Mouse (Mus musculus) forebrain, postnatal 0 days (tissue): ENCODE measurements at regions not wholly inside any gene's neighbourhood (a gene's known extent, or its start where the extent isn't known, plus 50 kb on each side); places are given as distances from the start of the nearest gene placed in this dataset.

Experiments
- ATAC-seq: fragments of 200-750 bp; cut with Nextera tagmentation; 2 replicates; pipeline ENCODE4 v1.8.0; 2017; ENCODE audit warnings: mild to moderate bottlenecking, moderate library complexity
- DNase-seq: peaks from one replicate; pipeline ENCODE4 v3.0.0-alpha.2; 2015
- H3K27ac ChIP-seq: fragments of 300-500 bp; sonication (generic); 2 replicates; pipeline ENCODE4 v1.5.1; 2014; ENCODE audit warnings: low read depth, mild to moderate bottlenecking, antibody characterized with exemption, low read length, moderate library complexity, mixed read lengths
- H3K27me3 ChIP-seq: fragments of 300-500 bp; sonication (generic); 2 replicates; pipeline ENCODE4 v1.6.1; 2014; ENCODE audit warnings: mild to moderate bottlenecking, low read length, mixed read lengths; ENCODE audit not compliant: insufficient read depth
- H3K36me3 ChIP-seq: fragments of 300-500 bp; sonication (generic); 2 replicates; pipeline ENCODE4 v1.6.1; 2014; ENCODE audit warnings: mild to moderate bottlenecking, moderate library complexity; ENCODE audit not compliant: insufficient read depth
- H3K4me1 ChIP-seq: fragments of 300-500 bp; sonication (generic); 2 replicates; pipeline ENCODE4 v1.6.1; 2014; ENCODE audit warnings: antibody characterized with exemption; ENCODE audit not compliant: insufficient read depth
- H3K4me2 ChIP-seq: fragments of 300-500 bp; sonication (generic); 2 replicates; pipeline ENCODE4 v1.6.1; 2014; ENCODE audit warnings: low read depth, mild to moderate bottlenecking, moderate library complexity
- H3K4me3 ChIP-seq: fragments of 300-500 bp; sonication (generic); 2 replicates; pipeline ENCODE4 v1.5.1; 2014; ENCODE audit warnings: low read depth, low read length, mixed read lengths
- H3K9ac ChIP-seq: fragments of 300-500 bp; sonication (generic); 2 replicates; pipeline ENCODE4 v1.6.1; 2014; ENCODE audit warnings: mild to moderate bottlenecking
- H3K9me3 ChIP-seq: fragments of 300-500 bp; sonication (generic); 2 replicates; pipeline ENCODE4 v1.6.1; 2016; ENCODE audit warnings: low read length
- CTCF ChIP-seq: sonication (generic); IDR thresholded peaks from 2 replicates; pipeline ENCODE4 v1.5.1; 2016; ENCODE audit warnings: antibody characterized with exemption, control low read depth, low read depth
- WGBS: fragments of 180-500 bp; shearing (Covaris S2); extraction: QIAGEN DNeasy Blood & Tissue Kit; methylation state at CpG from one replicate; pipeline ENCODE4 v1.1.7; 2014; 5-methylcytosine and 5-hydroxymethylcytosine counted together

DNA sequence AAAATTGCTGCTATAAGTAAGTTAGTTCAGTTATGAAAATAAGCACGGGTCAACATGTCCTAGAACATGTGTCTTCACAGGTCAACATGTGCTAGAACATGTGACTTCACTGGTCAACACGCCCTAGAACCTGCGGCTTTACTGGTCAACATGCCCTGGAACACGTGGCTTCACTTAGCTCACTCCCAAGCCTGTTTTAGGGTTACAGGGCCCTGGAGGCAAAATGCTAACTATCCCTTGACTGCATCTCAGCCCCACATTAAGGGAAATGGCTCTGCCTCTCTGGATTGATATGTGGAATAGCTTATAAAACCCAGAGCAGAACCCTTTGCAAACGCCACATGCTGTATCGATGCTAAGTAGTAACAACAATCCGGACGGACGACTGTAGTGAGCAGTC, 67.8 kb downstream of the Nkx6-1 start:
- Histone ChIP-seq H3K9me3 (no peaks in the 10 kb centered on the region), H3K4me1 (no peaks in the 10 kb centered on the region; the same call in 1 of the 2 replicates), H3K27me3 (no peaks in the 10 kb centered on the region; the same call in 1 of the 2 replicates), H3K9ac (no peak overlapping the region), H3K36me3 (no peaks in the 10 kb centered on the region), H3K27ac (no peak overlapping the region), H3K4me2 (no peak overlapping the region), H3K4me3 (no peak overlapping the region)
- 94% methylated on average over 9 of the region's 9 CpGs for WGBS
- ATAC-seq (no peak), DNase-seq (no peak)
- no peak for TF ChIP-seq CTCF

DNA sequence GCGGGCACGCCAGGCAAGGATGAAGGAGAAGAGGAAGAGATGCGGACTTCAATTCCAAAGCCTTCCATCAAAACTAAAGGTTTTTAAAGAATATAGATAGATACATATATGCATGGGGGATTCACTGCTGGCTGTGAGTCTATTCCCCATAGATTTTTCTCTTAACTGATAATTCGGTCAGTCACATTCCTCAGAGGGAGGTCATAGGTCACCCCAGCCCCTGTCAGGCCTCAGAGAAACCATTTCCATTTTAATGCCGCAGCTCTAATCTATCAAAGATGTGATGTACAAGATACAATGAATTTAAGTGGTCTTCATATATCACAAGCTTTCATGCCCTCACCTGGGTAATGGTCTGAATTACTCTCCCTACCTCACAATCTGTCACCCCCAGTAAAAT, 73.6 kb downstream of the Nkx6-1 start:
- ATAC-seq (no peak), DNase-seq (no peak)
- H3K27ac ChIP-seq: no peak overlapping the region
- WGBS: 82% methylated on average over 5 of the region's 5 CpGs
- no peak overlapping the region for H3K9ac ChIP-seq
- H3K4me3 ChIP-seq: no peak overlapping the region
- no peak for TF ChIP-seq CTCF
- no peak overlapping the region for H3K4me2 ChIP-seq
- H3K4me1 ChIP-seq: no peaks in the 10 kb centered on the region; the same call in 1 of the 2 replicates
- no peaks in the 10 kb centered on the region for H3K9me3 ChIP-seq
- no peaks in the 10 kb centered on the region; the same call in 1 of the 2 replicates for H3K27me3 ChIP-seq
- no peaks in the 10 kb centered on the region for H3K36me3 ChIP-seq

DNA sequence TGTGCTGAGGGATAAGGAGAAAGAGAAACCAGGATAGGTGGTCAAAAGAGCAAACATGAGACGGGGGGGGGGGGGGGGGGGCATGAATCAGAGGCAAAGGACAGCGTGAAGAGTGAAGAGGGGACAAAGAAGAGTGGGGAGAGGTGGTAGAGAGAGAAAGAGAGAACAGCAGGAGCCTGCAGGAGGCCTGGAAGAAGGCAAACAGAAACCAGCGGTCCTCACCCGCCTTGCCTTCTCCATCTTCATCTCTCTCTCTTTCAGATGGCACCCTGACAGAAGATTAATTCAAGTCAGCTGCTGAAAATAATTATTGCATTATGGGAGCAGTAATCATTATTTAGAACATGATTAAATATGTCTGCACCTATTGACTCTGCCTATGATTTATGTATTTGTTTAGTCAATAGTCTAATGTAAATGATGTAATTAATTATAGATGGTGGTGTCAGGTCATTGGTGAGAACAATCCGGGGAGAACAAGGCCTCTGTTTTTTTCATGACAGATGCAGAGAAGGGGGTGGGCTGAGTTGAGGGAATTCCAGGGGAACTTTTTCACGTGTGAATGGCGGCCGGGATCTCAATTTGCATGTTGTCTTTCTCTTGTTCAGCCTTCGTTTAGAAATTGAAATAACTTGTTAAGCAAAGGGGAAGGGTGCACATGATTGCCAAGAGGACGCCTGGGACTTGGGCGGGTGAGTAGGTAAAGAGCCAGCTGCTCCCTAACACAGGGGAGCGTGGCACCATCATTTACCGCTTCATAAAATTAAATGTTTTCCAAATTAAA, 74.3 kb downstream of the Nkx6-1 start:
- Histone ChIP-seq H3K9ac (no peak overlapping the region), H3K4me3 (no peak overlapping the region), H3K27ac (no peak overlapping the region), H3K4me1 (no peaks in the 10 kb centered on the region), H3K4me2 (no peak overlapping the region), H3K9me3 (no peaks in the 10 kb centered on the region), H3K27me3 (no peaks in the 10 kb centered on the region; the same call in 1 of the 2 replicates), H3K36me3 (no peaks in the 10 kb centered on the region)
- no peak for DNase-seq
- no peak for ATAC-seq
- TF ChIP-seq CTCF: no peak
- 15% methylated on average over 12 of the region's 13 CpGs for WGBS

DNA sequence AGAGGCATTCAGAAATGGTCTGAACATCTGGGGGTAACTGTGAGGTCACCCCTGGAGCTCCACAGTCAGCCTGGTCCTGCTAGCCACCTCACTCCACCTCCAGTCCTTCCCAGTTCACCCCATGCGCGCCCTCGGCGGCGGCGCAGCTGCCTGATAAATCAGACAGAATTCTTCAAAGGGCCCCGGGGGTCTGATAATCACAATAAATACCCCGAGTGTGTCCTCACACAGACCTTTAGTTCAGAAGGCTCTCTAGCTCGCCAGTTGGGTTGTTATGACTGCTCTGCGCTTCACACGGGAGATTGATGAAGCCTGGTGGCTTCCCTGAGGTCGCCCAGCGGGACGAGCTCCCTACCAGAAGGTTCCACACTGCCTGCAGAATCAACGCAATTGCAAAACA, 91.8 kb downstream of the Nkx6-1 start:
- Histone ChIP-seq H3K4me1 (no peaks in the 10 kb centered on the region), H3K9ac (no peak overlapping the region)

DNA sequence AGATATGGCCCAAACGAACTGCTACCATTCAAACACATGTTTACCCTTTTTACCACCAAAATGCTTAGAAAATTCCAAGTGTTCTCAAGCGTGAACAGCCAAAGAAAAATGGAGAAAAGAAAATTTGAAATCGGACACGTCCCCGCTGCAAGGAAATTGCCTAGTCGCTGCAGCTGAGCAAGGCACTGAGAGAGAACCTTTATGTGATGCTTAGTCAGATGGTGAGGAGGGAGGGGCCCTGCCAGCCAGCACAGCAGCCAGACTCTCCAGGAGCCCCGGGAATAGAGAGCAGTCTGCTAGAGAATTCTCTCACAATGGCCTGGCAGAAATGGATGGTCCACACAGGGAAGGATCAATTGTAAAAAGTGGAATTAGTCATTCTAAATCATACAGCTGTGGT, 99.0 kb downstream of the Nkx6-1 start:
- Histone ChIP-seq H3K27ac (no peak overlapping the region), H3K9me3 (no peaks in the 10 kb centered on the region), H3K9ac (no peak overlapping the region), H3K4me3 (no peak overlapping the region), H3K4me1 (no peaks in the 10 kb centered on the region), H3K4me2 (no peak overlapping the region), H3K27me3 (no peaks in the 10 kb centered on the region), H3K36me3 (no peaks in the 10 kb centered on the region)
- peak; percentile 21 for DNase-seq
- ATAC-seq: peak; percentile 62; the same call in 1 of the 2 replicates
- TF ChIP-seq CTCF: no peak
- 13% methylated on average over 7 of the region's 7 CpGs for WGBS

More for the DNA sequence above, 91.8 kb downstream of the Nkx6-1 start:
- DNase-seq (no peak), ATAC-seq (no peak)
- Histone ChIP-seq H3K27ac (no peak overlapping the region), H3K9me3 (no peaks in the 10 kb centered on the region), H3K27me3 (no peaks in the 10 kb centered on the region), H3K36me3 (no peaks in the 10 kb centered on the region), H3K4me2 (no peak overlapping the region), H3K4me3 (no peak overlapping the region)
- TF ChIP-seq CTCF: no peak
- 88% methylated on average over 15 of the region's 15 CpGs for WGBS

DNA sequence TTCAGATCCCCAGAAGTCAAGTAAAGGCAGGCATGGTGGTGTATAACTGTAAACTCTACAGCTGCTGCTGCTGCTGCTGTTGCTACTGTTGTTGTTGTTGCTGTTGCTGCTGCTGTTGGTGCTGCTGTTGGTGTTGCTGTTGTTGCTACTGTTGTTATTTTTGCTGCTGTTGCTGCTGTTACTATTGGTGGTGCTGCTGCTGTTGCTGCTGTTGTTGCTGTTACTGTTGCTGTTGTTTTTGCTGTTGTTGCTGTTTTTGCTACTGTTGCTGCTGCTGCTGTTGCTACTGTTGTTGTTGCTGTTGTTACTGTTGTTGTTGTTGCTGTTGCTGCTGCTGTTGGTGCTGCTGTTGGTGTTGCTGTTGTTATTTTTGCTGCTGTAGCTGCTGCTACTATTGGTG, 104.4 kb downstream of the Nkx6-1 start:
- no peak overlapping the region for H3K4me3 ChIP-seq
- no peak overlapping the region for H3K27ac ChIP-seq
- no peaks in the 10 kb centered on the region for H3K36me3 ChIP-seq
- H3K4me2 ChIP-seq: no peak overlapping the region
- no peaks in the 10 kb centered on the region for H3K9me3 ChIP-seq
- H3K9ac ChIP-seq: no peak overlapping the region
- no peak for ATAC-seq
- no peak for TF ChIP-seq CTCF
- no peaks in the 10 kb centered on the region for H3K4me1 ChIP-seq
- H3K27me3 ChIP-seq: no peaks in the 10 kb centered on the region; the same call in 1 of the 2 replicates
- no peak for DNase-seq

DNA sequence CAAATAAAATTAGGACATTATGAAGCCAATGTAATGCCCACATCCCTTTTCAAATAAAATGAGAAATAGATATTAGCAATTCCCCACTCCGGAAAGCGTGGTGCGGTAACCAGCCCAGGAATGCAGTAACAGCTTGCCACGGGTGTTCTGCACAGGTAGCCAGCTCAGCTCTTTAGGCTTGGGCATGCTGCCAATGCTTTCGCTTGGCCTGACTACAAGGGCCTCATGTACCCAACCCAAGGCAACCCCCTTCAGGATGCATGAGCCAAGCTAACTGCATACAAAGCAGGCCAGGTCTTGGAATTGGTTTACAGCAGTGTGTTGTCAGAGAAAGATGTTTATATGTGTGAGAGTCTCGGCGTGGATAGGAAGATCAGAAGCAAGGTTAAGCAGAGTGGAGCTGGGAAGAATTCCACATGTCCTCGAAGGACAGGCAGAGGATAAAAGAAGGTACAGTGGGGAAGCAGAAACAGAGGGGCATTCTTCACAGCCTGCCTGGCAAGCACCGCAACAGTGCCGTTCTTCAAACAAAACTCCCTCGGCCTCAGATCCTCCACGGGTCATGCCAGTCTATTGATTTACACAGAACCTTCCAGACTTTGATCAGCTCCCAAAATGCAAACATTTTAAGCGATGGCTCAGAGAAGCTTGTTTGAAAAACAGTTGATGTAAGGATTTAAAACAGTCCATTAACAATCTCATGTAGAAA, 106.4 kb downstream of the Nkx6-1 start:
- Histone ChIP-seq H3K27ac (no peak overlapping the region), H3K27me3 (no peaks in the 10 kb centered on the region; the same call in 1 of the 2 replicates), H3K4me2 (no peak overlapping the region), H3K9me3 (no peaks in the 10 kb centered on the region), H3K4me3 (no peak overlapping the region), H3K9ac (no peak overlapping the region), H3K36me3 (no peaks in the 10 kb centered on the region), H3K4me1 (no peaks in the 10 kb centered on the region)
- no peak for TF ChIP-seq CTCF
- ATAC-seq: no peak
- WGBS: 36% methylated on average over 13 of the region's 13 CpGs
- DNase-seq: peak; percentile 12
